ENCODE assay signal across 8 mouse cellular contexts in the genomic region with DNA sequence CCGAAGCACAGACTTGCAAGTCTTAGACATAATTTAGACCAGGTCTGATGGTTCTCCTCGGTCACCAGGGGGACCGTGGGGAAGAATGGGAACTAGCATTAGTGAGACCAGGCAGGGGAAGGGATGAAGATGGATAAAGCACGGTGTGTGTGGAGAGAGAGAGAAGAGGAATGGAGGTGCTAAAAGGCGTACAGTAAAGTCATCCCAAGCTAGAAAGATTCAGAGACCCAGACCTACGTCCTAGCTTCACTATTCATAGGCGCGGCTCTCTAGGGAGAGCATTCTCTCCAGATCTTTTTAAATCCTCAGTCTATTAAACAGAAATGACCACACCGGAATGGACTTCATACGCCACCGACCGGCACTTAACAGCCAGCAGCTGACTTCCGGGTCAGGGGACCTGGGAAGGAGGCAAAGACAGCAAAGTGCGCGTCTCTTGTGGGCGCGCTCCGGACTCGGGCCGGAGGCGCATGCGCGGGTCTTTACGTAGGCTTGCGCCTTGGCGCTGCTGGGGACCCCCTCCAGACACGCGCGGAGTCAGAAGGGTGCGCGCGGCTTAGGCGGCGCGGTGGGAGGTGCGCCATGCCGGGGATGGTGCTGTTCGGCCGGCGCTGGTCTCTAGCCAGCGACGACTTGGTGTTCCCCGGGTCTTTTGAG. TPM values are rescaled to one million over a fixed set of nuclear protein-coding genes. Genes with fewer than 3 reads are reported as not detected.
DNase-seq lines count a peak whose midpoint lies in the region; ATAC-seq and TF ChIP-seq lines count a peak whose summit lies in the region.

Gene Daglb (plus strand): TSS at position 485 of the 657 bp plus-strand sequence.

- ATAC-seq in G1E (ENCODE audit: extremely low read depth, insufficient number of reproducible peaks, low FRiP score, poor library complexity, severe bottlenecking) = peak; percentile 87
- peak; percentile 99 for ATAC-seq in forebrain, postnatal 0 days
- ATAC-seq in lung, embryonic 15.5 days (ENCODE audit: borderline replicate concordance, extremely low read depth, low FRiP score, low TSS enrichment) = peak; percentile 95

- H3K36me3 ChIP-seq in G1E (replicated peaks) = peaks cover 30% of the 10 kb centered on the region
- peaks cover 20% of the 10 kb centered on the region for H3K36me3 ChIP-seq in forebrain, postnatal 0 days (ENCODE audit: insufficient read depth)
- no peaks in the 10 kb centered on the region for H3K36me3 ChIP-seq in lung, embryonic 15.5 days

- TF ChIP-seq CTCF in G1E (IDR thresholded peaks at IDR 0.05; ENCODE audit: low read depth, low read length) = no peak
- TF ChIP-seq CTCF in forebrain, postnatal 0 days (IDR thresholded peaks at IDR 0.05; ENCODE audit: low read depth) = peak; percentile 13; the same call in 1 of the 2 replicates

- H3K9ac ChIP-seq in forebrain, postnatal 0 days = peak within 1 kb of the TSS; percentile 59
- peak within 1 kb of the TSS; percentile 55 for H3K9ac ChIP-seq in lung, embryonic 15.5 days

- no peaks in the 10 kb centered on the region for H3K27me3 ChIP-seq in G1E (ENCODE audit: insufficient read depth, low read length)
- no peaks in the 10 kb centered on the region for H3K27me3 ChIP-seq in forebrain, postnatal 0 days (ENCODE audit: insufficient read depth, low read length)
- H3K27me3 ChIP-seq in lung, embryonic 15.5 days = no peaks in the 10 kb centered on the region

- WGBS in forebrain, postnatal 0 days = 2% methylated on average over 43 of the region's 43 CpGs
- 2% methylated on average over 43 of the region's 43 CpGs for WGBS in lung, embryonic 15.5 days

- peak; percentile 83 for DNase-seq in G1E (ENCODE audit: low spot score)
- DNase-seq in cerebellum, adult 18-20 months = peak; percentile 90 to 96
- DNase-seq in forebrain, postnatal 0 days = peak; percentile 96
- DNase-seq in heart, postnatal 4 days = peak; percentile 91
- peak; percentile 75 to 87 for DNase-seq in layer of hippocampus, adult 8-10 months (ENCODE audit: low spot score in 2 of 2)
- peak; percentile 86 for DNase-seq in ovary, adult 18-20 months (ENCODE audit: low spot score)
- DNase-seq in thymus, postnatal 0 days (ENCODE audit: low spot score) = peak; percentile 91

- no peaks in the 10 kb centered on the region; the same call in 1 of the 2 replicates for H3K9me3 ChIP-seq in G1E (replicated peaks)
- no peaks in the 10 kb centered on the region for H3K9me3 ChIP-seq in forebrain, postnatal 0 days (ENCODE audit: low read length)
- no peaks in the 10 kb centered on the region for H3K9me3 ChIP-seq in lung, embryonic 15.5 days

- peak within 1 kb of the TSS; percentile 75 for H3K4me2 ChIP-seq in forebrain, postnatal 0 days (ENCODE audit: low read depth)
- H3K4me2 ChIP-seq in lung, embryonic 15.5 days = peak within 1 kb of the TSS; percentile 75

- peaks cover 46% of the 10 kb centered on the region for H3K4me1 ChIP-seq in G1E (ENCODE audit: insufficient read depth, low read depth, low read length)
- 0 out of 2 replicates have a peak, but pooled peaks cover 4% of the 10 kb centered on the region for H3K4me1 ChIP-seq in forebrain, postnatal 0 days (ENCODE audit: insufficient read depth)
- H3K4me1 ChIP-seq in lung, embryonic 15.5 days = peaks cover 18% of the 10 kb centered on the region

- H3K4me3 ChIP-seq in G1E (ENCODE audit: low read depth, low read length) = peak within 1 kb of the TSS; percentile 82
- H3K4me3 ChIP-seq in forebrain, postnatal 0 days (ENCODE audit: low read depth, low read length) = peak within 1 kb of the TSS; percentile 58
- peak within 1 kb of the TSS; percentile 67 for H3K4me3 ChIP-seq in lung, embryonic 15.5 days

- peak within 1 kb of the TSS; percentile 79 for H3K27ac ChIP-seq in forebrain, postnatal 0 days (ENCODE audit: low read depth, low read length)
- H3K27ac ChIP-seq in lung, embryonic 15.5 days = 0 out of 2 replicates have a peak within 1 kb of the TSS, but pooled peaks have one; percentile 13

RNA-seq across cellular contexts. Expression of gene Daglb, which starts in this region (rescaled TPM):
- total RNA-seq in G1E (2014; fragmentation: Nextera tagmentation) (19.4 and 29.9 TPM in 2 replicates), G1E (2017) (14.1 and 14.4 TPM in 2 replicates)
- 6.1 and 9.0 TPM in 2 replicates for polyA plus RNA-seq in G1E (2012)
- 16.5 and 21.3 TPM in 2 replicates for total RNA-seq in forebrain, postnatal 0 days (2014; rRNA removed)
- 14.8 and 19.4 TPM in 2 replicates for polyA plus RNA-seq in forebrain, postnatal 0 days (2015; fragmentation: Nextera tagmentation; extraction: Ambion mirVana)
- 1 to 10 TPM; 8.0 to 8.7 TPM for total RNA-seq in heart, postnatal 4 days (2021)
- 10 to 100 TPM; 28.8 to 37.0 (median 33.3) TPM for total RNA-seq in layer of hippocampus, adult 8-10 months (2022)
- polyA plus RNA-seq in lung, embryonic 15.5 days (2015; fragmentation: Nextera tagmentation; extraction: Ambion mirVana) = 7.9 and 8.1 TPM in 2 replicates
- 4.5 and 4.7 TPM in 2 replicates for polyA plus RNA-seq in thymus, postnatal 0 days (2015; fragmentation: Nextera tagmentation; extraction: Ambion mirVana)

Comparison
In these comparisons a context has a peak if more than half of its experiments do, and no peak if none do; other contexts are left out.
1. Peak in every context shown above with its lines: DNase-seq, ATAC-seq, H3K4me3 ChIP-seq and H3K27ac ChIP-seq.